In the genomic region with DNA sequence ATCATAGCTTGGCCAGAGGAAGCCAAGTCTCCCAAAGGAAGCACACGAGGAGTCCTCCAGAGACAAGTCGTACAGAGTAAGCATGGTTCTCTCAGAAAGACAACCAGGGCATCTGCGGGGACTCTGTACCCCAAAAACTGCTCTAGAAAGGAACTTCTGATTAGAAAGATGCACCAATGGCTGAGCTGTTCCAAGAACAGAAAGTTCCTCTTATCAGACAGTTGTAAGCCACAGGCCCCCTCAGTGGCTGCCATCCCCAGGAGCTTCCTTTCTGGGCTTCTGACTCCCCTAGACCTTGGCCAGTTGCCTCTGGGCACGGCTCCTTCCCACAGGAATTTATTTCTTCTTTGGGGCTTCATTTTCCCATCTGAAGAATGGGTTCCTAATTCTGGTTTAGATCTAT, we compare ENCODE assay signal across 23 mouse cellular contexts. TPM values are rescaled to one million over a fixed set of nuclear protein-coding genes. Genes with fewer than 3 reads are reported as not detected.
A peak's percentile ranks its signal among the peaks of the same experiment; 100 is the strongest.
DNase-seq lines count a peak whose midpoint lies in the region; ATAC-seq and TF ChIP-seq lines count a peak whose summit lies in the region.
"Had no signal": no experiment of that assay in that cellular context is flagged by ENCODE, and none has a peak within 500 bp of the region (broad histone marks: within the 10 kb centered on the region; RNA-seq: fewer than 3 reads in every experiment).

No protein-coding gene starts in this region.

- DNase-seq in gastrocnemius, postnatal 25 days, result peak; percentile 2
- no peak for DNase-seq in gastrocnemius, postnatal 4 days (ENCODE audit: low spot score in 2 of 2)
- DNase-seq in testis, postnatal 10 days (ENCODE audit: low spot score), result peak; percentile 31
- DNase-seq in testis, postnatal 14 days (ENCODE audit: low spot score), result no peak
- DNase-seq in brain, adult 2 months (ENCODE audit: low read depth, low spot score), result peak; percentile 12
- DNase-seq in kidney, adult 18-20 months, result no peak
- DNase-seq: adrenal gland, postnatal 25 days; cerebellum, adult 8-10 months; forebrain, postnatal 0 days; heart, adult 2 months; heart, postnatal 4 days; kidney, adult 11 months; kidney, postnatal 10 days; liver; lung, adult 18-20 months; lung, postnatal 14 days; right cerebral cortex, adult 18-20 months had no signal

- no peak overlapping the region for H3K4me2 ChIP-seq in intestine, postnatal 0 days (replicated peaks; ENCODE audit: low read depth)
- H3K4me2 ChIP-seq: embryonic facial prominence, embryonic 12.5 days had no signal

- no peaks in the 10 kb centered on the region for H3K4me1 ChIP-seq in intestine, postnatal 0 days (replicated peaks; ENCODE audit: control insufficient read depth, insufficient read depth, low read length)
- H3K4me1 ChIP-seq: embryonic facial prominence, embryonic 12.5 days; midbrain, embryonic 10.5 days had no signal

- TF ChIP-seq CTCF in intestine, postnatal 0 days (IDR thresholded peaks at IDR 0.05; ENCODE audit: low read depth), result no peak

- no peaks in the 10 kb centered on the region for H3K27me3 ChIP-seq in intestine, postnatal 0 days (replicated peaks; ENCODE audit: control insufficient read depth, insufficient read depth, low read length)

- H3K4me3 ChIP-seq in intestine, postnatal 0 days (ENCODE audit: low read depth, low read length), result no peak overlapping the region
- H3K4me3 ChIP-seq: embryonic facial prominence, embryonic 12.5 days; heart, adult 2 months; midbrain, embryonic 10.5 days had no signal

- WGBS in intestine, postnatal 0 days, result 76% methylated on average over 4 of the region's 4 CpGs

- H3K36me3 ChIP-seq in intestine, postnatal 0 days (ENCODE audit: control insufficient read depth, insufficient read depth), result no peaks in the 10 kb centered on the region
- H3K36me3 ChIP-seq: embryonic facial prominence, embryonic 12.5 days; G1E; midbrain, embryonic 10.5 days had no signal

- no peak overlapping the region for H3K27ac ChIP-seq in intestine, postnatal 0 days (ENCODE audit: low read depth, low read length)
- H3K27ac ChIP-seq: embryonic facial prominence, embryonic 12.5 days; heart, adult 2 months; midbrain, embryonic 10.5 days had no signal

- ATAC-seq in megakaryocyte progenitor cell, adult 5-6 weeks (replicated peaks; ENCODE audit: poor library complexity), result peak; percentile 45
- no peak for ATAC-seq in intestine, postnatal 0 days
- ATAC-seq: forebrain, postnatal 0 days; hindbrain, embryonic 16.5 days had no signal

- H3K9me3 ChIP-seq in intestine, postnatal 0 days (ENCODE audit: control insufficient read depth), result no peaks in the 10 kb centered on the region
- H3K9me3 ChIP-seq: embryonic facial prominence, embryonic 12.5 days; G1E; midbrain, embryonic 10.5 days had no signal

- no peak overlapping the region for H3K9ac ChIP-seq in intestine, postnatal 0 days (ENCODE audit: low read depth, low read length)
- H3K9ac ChIP-seq: embryonic facial prominence, embryonic 12.5 days; forebrain, postnatal 0 days had no signal

RNA-seq across cellular contexts. Expression of gene Hck, which starts 7.4 kb away (rescaled TPM):
- under 1 TPM; 0.21 to 0.26 TPM for total RNA-seq in gastrocnemius, postnatal 25 days (2021)
- total RNA-seq in gastrocnemius, postnatal 4 days (2021), result 1 to 10 TPM; 3.1 to 3.4 TPM
- total RNA-seq in megakaryocyte progenitor cell, adult 5-6 weeks (2015), result 16.3 and 17.3 TPM in 2 replicates
- 20.1 and 25.7 TPM in 2 replicates for total RNA-seq in megakaryocyte progenitor cell, adult 5-6 weeks (2017)
- polyA plus RNA-seq in intestine, postnatal 0 days (2015; fragmentation: Nextera tagmentation; extraction: Ambion mirVana), result 3.4 and 3.5 TPM in 2 replicates
- polyA plus RNA-seq: G1E had no signal

RNA-seq across cellular contexts. Expression of gene Tm9sf4, which starts 45.4 kb away (rescaled TPM):
- total RNA-seq in gastrocnemius, postnatal 25 days (2021), result 10 to 100 TPM; 33.7 to 34.9 TPM
- total RNA-seq in gastrocnemius, postnatal 4 days (2021), result 10 to 100 TPM; 79.4 to 83.5 TPM
- 59.2 and 60.4 TPM in 2 replicates for total RNA-seq in megakaryocyte progenitor cell, adult 5-6 weeks (2015)
- total RNA-seq in megakaryocyte progenitor cell, adult 5-6 weeks (2017), result 65.8 and 89.2 TPM in 2 replicates
- polyA plus RNA-seq in intestine, postnatal 0 days (2015; fragmentation: Nextera tagmentation; extraction: Ambion mirVana), result 64.7 and 68.3 TPM in 2 replicates

RNA-seq across cellular contexts. Expression of gene Ccm2l, which starts 49.9 kb away (rescaled TPM):
- total RNA-seq in gastrocnemius, postnatal 25 days (2021), result 1 to 10 TPM; 5.0 to 5.1 TPM
- total RNA-seq in gastrocnemius, postnatal 4 days (2021), result 10 to 100 TPM in 1 of 2 experiments, 1 to 10 TPM in 1; 9.6 to 10.3 TPM
- total RNA-seq in megakaryocyte progenitor cell, adult 5-6 weeks (2015), result 2.5 and 2.8 TPM in 2 replicates
- 1.2 and 2.2 TPM in 2 replicates for total RNA-seq in megakaryocyte progenitor cell, adult 5-6 weeks (2017)
- polyA plus RNA-seq in intestine, postnatal 0 days (2015; fragmentation: Nextera tagmentation; extraction: Ambion mirVana), result 1.5 and 1.7 TPM in 2 replicates
- polyA plus RNA-seq: G1E had no signal

Comparison
In these comparisons a context has a peak if more than half of its experiments do, and no peak if none do; other contexts are left out.
1. DNase-seq: peak in gastrocnemius, postnatal 25 days (single experiment), testis, postnatal 10 days (single experiment) and brain, adult 2 months (single experiment); none in gastrocnemius, postnatal 4 days (0 of 2), testis, postnatal 14 days (single experiment) and kidney, adult 18-20 months (single experiment).